Mouse (Mus musculus): Measurements from ENCODE around the gene Nlrp3.

Gene Nlrp3

GRCm38 (mm10) chr11:59611646-59612045 is 70.3 kb downstream of the Nlrp3 start:
- DNase-seq (ENCODE audit: extremely low spot score, low spot score): no peak

GRCm38 (mm10) chr11:59614120-59614519 is 72.8 kb downstream of the Nlrp3 start:
- no peak for DNase-seq (ENCODE audit: extremely low spot score, low spot score)
